Mouse (Mus musculus) thymus, adult 2 months (tissue): ENCODE data around the gene Lpgat1. TPM values are rescaled to one million over a fixed set of nuclear protein-coding genes. Genes with fewer than 3 reads are reported as not detected.

Experiments
- DNase-seq: peaks from one replicate; pipeline ENCODE4 v3.0.0; 2021
- H3K27ac ChIP-seq: fragments of 200-500 bp; 2 replicates; pipeline ENCODE4 v1.5.1; 2012; ENCODE audit warnings: low read length, control low read depth; ENCODE audit not compliant: control insufficient read depth, insufficient read depth
- H3K27me3 ChIP-seq: fragments of 200-500 bp; 2 replicates; pipeline ENCODE4 v1.6.1; 2012; ENCODE audit warnings: mild to moderate bottlenecking, low read length, moderate library complexity, mixed read lengths; ENCODE audit not compliant: control insufficient read depth, insufficient read depth
- H3K36me3 ChIP-seq: fragments of 200-500 bp; 2 replicates; pipeline ENCODE4 v1.6.1; 2012; ENCODE audit warnings: mild to moderate bottlenecking, low read length, moderate library complexity; ENCODE audit not compliant: control insufficient read depth, insufficient read depth
- H3K4me1 ChIP-seq: fragments of 200-500 bp; replicated peaks from 2 replicates; pipeline ENCODE4 v1.6.1; 2012; ENCODE audit warnings: low read length; ENCODE audit not compliant: control insufficient read depth, insufficient read depth
- H3K4me3 ChIP-seq: fragments of 200-500 bp; 2 replicates; pipeline ENCODE4 v1.5.1; 2012; ENCODE audit warnings: mild to moderate bottlenecking, low read length, control low read depth, moderate library complexity; ENCODE audit not compliant: control insufficient read depth, insufficient read depth
- CTCF ChIP-seq: fragments of 200-500 bp; IDR thresholded peaks from 2 replicates; pipeline ENCODE4 v1.5.1; 2012; ENCODE audit warnings: mild to moderate bottlenecking, control low read depth, low read length, moderate library complexity, borderline replicate concordance; ENCODE audit not compliant: control insufficient read depth, poor library complexity, insufficient read depth; ENCODE audit errors: extremely low read depth
- POLR2A ChIP-seq: fragments of 200-500 bp; IDR thresholded peaks from 2 replicates; pipeline ENCODE4 v1.6.1; 2012; ENCODE audit warnings: mild to moderate bottlenecking, low read length, control low read depth, moderate library complexity; ENCODE audit not compliant: control insufficient read depth, poor library complexity, insufficient read depth; ENCODE audit errors: extremely low read depth
- WGBS: fragments of 180-500 bp; shearing (Covaris S2); methylation state at CpG from one replicate; pipeline ENCODE4 v1.1.7; 2018; 5-methylcytosine and 5-hydroxymethylcytosine counted together
- polyA plus RNA-seq: library from polyadenylated mRNA; depleted of rRNA; stranded (reverse); fragments of >200 nt; gene quantifications from 2 replicates; pipeline ENCODE4 v1.2.3, GENCODE M21; 2012

Gene Lpgat1
- polyA plus RNA-seq, 1 experiment, result 11.2 TPM

GRCm38 (mm10) chr1:191802093-191802819, 84.6 kb downstream of the Lpgat1 start:
- no peak overlapping the region for H3K27ac ChIP-seq
- no peaks in the 10 kb centered on the region for H3K36me3 ChIP-seq
- DNase-seq, result no peak
- H3K4me1 ChIP-seq, result no peaks in the 10 kb centered on the region
- no peak overlapping the region for H3K4me3 ChIP-seq
- TF ChIP-seq POLR2A, result no peak
- no peak for TF ChIP-seq CTCF
- H3K27me3 ChIP-seq, result no peaks in the 10 kb centered on the region
- WGBS, result 79% methylated on average over 9 of the region's 9 CpGs

- no peak for DNase-seq
- no peaks in the 10 kb centered on the region for H3K27me3 ChIP-seq
- 85% methylated on average over 10 of the region's 10 CpGs for WGBS
- no peak overlapping the region for H3K27ac ChIP-seq
- H3K36me3 ChIP-seq, result no peaks in the 10 kb centered on the region
- no peaks in the 10 kb centered on the region for H3K4me1 ChIP-seq
- no peak overlapping the region for H3K4me3 ChIP-seq
- TF ChIP-seq CTCF (no peak), POLR2A (no peak)
Measured at GRCm38 (mm10) chr1:191802820-191803655, 85.4 kb downstream of the Lpgat1 start.

- DNase-seq, result no peak
- Histone ChIP-seq H3K36me3 (no peaks in the 10 kb centered on the region), H3K27me3 (no peaks in the 10 kb centered on the region), H3K27ac (no peak overlapping the region), H3K4me1 (no peaks in the 10 kb centered on the region), H3K4me3 (no peak overlapping the region)
- WGBS, result 54% methylated on average over 5 of the region's 5 CpGs
- TF ChIP-seq POLR2A (no peak), CTCF (no peak)
Measured at GRCm38 (mm10) chr1:191804747-191805146, 87.1 kb downstream of the Lpgat1 start.

- Histone ChIP-seq H3K36me3 (no peaks in the 10 kb centered on the region), H3K4me3 (no peak overlapping the region), H3K27me3 (no peaks in the 10 kb centered on the region), H3K4me1 (no peaks in the 10 kb centered on the region), H3K27ac (no peak overlapping the region)
- 90% methylated on average over 6 of the region's 6 CpGs for WGBS
- DNase-seq, result no peak
- no peak for TF ChIP-seq POLR2A
- TF ChIP-seq CTCF, result no peak
Measured at GRCm38 (mm10) chr1:191805788-191806187, 88.2 kb downstream of the Lpgat1 start.

- H3K27ac ChIP-seq, result no peak overlapping the region
- no peaks in the 10 kb centered on the region for H3K27me3 ChIP-seq
- 95% methylated on average over 4 of the region's 4 CpGs for WGBS
- TF ChIP-seq CTCF (no peak; the same call in 1 of the 2 replicates), POLR2A (no peak)
- H3K4me1 ChIP-seq, result no peaks in the 10 kb centered on the region
- no peak overlapping the region for H3K4me3 ChIP-seq
- H3K36me3 ChIP-seq, result no peaks in the 10 kb centered on the region
- DNase-seq, result no peak
Measured at GRCm38 (mm10) chr1:191806740-191807139, 89.1 kb downstream of the Lpgat1 start.

- Histone ChIP-seq H3K36me3 (no peaks in the 10 kb centered on the region), H3K4me3 (no peak overlapping the region), H3K27ac (no peak overlapping the region), H3K4me1 (no peaks in the 10 kb centered on the region), H3K27me3 (no peaks in the 10 kb centered on the region)
- DNase-seq, result no peak
- 89% methylated on average over 7 of the region's 7 CpGs for WGBS
- TF ChIP-seq POLR2A, result no peak
- no peak for TF ChIP-seq CTCF
Measured at GRCm38 (mm10) chr1:191807979-191808378, 90.3 kb downstream of the Lpgat1 start.
